Mouse (Mus musculus): ENCODE results near the gene Ceacam15.
A peak's percentile ranks its signal among the peaks of the same experiment; 100 is the strongest.

The Ceacam15 gene

DNA sequence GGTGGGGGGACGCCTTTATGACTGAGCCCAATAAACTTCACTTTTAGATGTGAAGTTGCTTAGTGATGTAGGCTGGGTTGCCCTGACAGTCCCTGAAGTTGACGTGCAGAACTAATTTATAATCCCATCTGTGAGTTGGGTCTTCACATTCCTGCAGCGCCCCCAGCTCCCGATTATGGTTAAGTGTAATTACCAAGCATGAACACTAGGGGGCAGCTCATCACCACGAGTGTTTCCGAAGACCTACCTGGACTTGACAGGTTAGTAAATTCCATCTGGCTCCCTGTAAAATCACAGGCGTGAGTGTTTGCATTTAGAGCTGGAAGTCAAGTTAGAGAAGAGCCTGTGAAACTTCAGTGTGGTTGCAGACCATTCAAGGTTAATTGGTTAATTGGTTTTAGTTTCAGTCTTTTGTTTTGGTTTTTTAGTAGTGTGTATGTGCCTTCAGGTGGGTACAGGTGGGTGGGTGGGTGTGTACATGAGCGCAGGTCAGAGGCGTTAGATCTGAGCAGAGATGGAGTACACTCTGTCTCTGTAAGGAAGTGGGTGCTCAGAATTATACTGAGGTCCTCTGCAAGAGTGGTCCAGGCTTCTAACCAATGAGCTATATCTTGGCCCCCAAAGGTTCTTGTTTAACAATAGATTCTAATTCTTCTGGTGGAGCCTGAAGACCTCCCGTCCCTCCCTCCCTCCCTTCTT is 45.8 kb downstream of the Ceacam15 start:
- peak; percentile 74 for DNase-seq

DNA sequence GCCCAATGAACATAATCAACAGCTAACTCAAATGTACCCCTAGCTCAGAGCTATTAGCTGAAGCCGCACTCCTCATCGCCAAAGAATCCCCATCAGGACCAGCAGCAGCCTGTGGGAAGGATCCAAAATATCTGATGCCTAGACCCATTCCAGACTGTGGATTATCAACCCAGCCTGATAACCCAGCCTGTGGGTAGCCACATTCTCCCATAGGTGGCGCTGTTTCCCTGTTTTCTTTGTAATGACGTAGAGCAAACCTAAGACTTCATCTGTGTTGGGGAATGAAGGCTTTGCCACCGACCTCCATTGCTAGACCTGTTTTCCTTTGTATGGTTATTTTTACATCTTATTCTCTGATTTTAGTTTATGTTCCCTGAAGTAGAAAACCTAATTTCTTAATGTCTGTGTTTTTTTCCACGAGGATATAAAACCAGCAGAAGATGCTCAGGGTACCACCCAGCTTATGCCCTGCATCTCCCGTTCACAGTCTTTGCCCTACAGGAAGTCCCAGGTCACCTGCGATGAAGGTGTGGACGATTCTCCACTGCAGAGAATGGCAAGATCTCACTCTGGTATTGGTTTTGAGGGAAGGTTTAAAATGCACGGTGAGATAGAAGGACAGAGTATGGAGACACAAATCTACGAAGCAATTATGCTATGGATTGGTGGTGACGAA is 47.3 kb downstream of the Ceacam15 start:
- DNase-seq = peak; percentile 88

GRCm38 (mm10) chr7:16623687-16624086 is 51.8 kb downstream of the Ceacam15 start:
- DNase-seq = no peak

DNA sequence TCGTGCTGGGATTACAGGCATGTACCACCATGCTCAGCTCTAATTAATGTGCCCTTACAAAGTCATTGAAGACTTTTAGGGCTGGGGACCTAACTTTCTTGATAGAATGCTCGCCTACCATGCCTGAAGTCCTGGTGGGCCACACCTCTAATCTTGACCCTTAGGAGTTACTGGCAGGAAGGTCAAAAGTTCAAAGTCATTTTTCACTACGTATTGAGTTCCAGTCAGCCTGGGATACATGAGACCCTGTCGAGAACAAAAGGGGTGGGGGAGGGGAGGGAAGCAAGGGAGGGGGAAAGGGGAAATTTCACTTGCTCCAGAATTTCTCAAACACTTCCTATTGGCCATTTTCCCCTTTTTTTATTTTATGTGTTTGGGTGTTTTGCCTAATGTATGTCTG is 52.4 kb downstream of the Ceacam15 start:
- no peak for DNase-seq
